Mouse (Mus musculus) lung, adult 2 months (tissue): ENCODE data around the gene Pptc7. TPM values are rescaled to one million over a fixed set of nuclear protein-coding genes. Genes with fewer than 3 reads are reported as not detected.

ENCODE experiments used
- DNase-seq: peaks from one replicate; pipeline ENCODE4 v3.0.0; 2022
- H3K4me1 ChIP-seq: fragments of 200-500 bp; 2 replicates; pipeline ENCODE4 v1.6.1; 2011; ENCODE audit warnings: low read length; ENCODE audit not compliant: control insufficient read depth, insufficient read depth
- H3K4me3 ChIP-seq: fragments of 200-500 bp; replicated peaks from 2 replicates; pipeline ENCODE3; 2011; ENCODE audit warnings: low read depth, mild to moderate bottlenecking, control low read depth, low read length; ENCODE audit errors: extremely low read depth
- CTCF ChIP-seq: fragments of 200-500 bp; IDR thresholded peaks from 2 replicates; pipeline ENCODE4 v1.5.1; 2011; ENCODE audit warnings: mild to moderate bottlenecking, low read length, control low read depth; ENCODE audit not compliant: insufficient read depth
- POLR2A ChIP-seq: fragments of 200-500 bp; IDR thresholded peaks from 2 replicates; pipeline ENCODE4 v1.6.1; 2011; ENCODE audit warnings: low read depth, mild to moderate bottlenecking, control low read depth, low read length, borderline replicate concordance; ENCODE audit errors: extremely low read depth
- WGBS: fragments of 180-500 bp; shearing (Covaris S2); methylation state at CpG from one replicate; pipeline ENCODE4 v1.1.7; 2018; 5-methylcytosine and 5-hydroxymethylcytosine counted together
- polyA plus RNA-seq: library from polyadenylated mRNA; depleted of rRNA; stranded (reverse); fragments of >200 nt; gene quantifications from 2 replicates; pipeline ENCODE4 v1.2.3, GENCODE M21; 2012; rRNA removed

Gene Pptc7
- polyA plus RNA-seq, result 30.4 and 35.3 TPM in 2 replicates

DNA sequence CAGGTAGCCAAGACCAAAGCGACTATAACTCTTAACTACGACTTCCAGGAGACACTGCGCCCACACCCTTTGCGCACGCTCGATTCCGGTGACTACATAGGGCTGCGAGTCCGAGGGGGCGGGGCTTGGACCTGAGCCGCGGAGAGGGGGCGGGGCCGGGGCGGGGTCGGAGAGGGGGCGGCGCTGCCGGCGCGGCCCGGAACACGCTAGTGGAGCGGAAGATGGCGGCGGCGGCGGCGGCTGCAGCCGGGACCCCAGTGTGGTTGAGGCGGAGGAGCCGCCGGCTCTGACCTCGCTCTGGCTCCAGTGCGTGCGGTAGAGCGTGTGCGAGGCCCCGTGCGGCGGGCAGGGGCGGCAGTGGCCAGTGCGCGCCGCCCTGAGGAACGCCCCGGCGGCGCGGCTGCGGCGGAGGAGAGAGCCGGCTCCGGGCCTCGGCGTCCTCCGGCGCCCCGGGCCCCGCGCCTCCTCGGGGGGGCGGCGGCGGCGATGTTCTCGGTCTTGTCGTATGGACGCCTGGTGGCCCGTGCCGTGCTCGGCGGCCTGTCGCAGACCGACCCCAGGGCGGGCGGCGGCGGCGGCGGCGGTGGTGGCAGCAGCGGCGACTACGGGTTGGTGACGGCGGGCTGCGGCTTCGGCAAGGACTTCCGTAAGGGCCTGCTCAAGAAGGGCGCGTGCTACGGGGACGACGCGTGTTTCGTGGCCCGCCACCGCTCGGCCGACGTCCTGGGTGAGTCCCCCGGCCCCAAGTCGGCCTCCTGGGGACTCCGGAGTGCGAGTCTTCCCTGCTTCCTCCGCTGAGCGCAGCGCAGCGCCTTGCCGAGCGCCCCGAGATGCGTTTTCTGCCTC, at the start of gene Pptc7:
Pptc7 (plus strand) TSS at position 183 of the 846 bp plus-strand sequence.
- WGBS, result under 1% methylated on average over 100 of the region's 114 CpGs
- TF ChIP-seq CTCF (no peak), POLR2A (peak; percentile 47; the same call in 1 of the 2 replicates)
- DNase-seq, result peak; percentile 79
- H3K4me1 ChIP-seq, result peaks cover 21% of the 10 kb centered on the region
- H3K4me3 ChIP-seq, result peak within 1 kb of the TSS; percentile 89

DNA sequence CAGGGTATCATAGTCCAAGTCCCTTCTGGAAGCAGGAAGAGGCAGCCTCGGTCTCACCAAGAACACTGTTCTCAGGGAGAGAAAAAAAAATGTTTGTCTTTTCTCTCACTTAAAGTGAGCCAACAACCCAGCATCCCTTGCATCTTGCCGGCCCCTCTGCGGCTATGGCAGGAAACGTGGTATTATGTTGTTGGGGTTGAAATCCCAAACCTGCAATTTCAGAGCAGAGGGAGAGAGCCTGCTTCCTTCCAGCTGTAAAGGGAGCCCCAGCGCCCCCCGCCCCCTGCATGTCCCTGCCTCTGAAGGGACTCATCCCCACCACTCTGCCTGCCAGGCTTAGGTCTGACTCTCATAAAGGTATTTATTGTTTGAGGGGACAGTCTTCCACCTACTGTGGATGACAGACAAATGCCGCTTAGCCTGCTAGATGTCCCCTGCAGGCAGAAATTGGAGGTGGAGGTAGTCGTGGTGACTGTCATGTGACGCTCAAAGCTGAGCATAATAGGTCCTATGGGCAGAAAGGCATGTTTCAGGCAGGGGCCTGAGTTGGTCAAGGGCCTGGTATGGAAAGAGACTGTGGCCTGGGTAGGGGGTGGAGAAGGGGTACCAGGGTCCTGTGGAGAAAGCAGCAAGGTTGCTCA, 48.8 kb upstream of the Pptc7 start:
- WGBS, result 34% methylated on average over 9 of the region's 9 CpGs
- Histone ChIP-seq H3K4me1 (no peaks in the 10 kb centered on the region), H3K4me3 (no peak overlapping the region)
- no peak for TF ChIP-seq POLR2A
- no peak for TF ChIP-seq CTCF
- DNase-seq, result no peak

DNA sequence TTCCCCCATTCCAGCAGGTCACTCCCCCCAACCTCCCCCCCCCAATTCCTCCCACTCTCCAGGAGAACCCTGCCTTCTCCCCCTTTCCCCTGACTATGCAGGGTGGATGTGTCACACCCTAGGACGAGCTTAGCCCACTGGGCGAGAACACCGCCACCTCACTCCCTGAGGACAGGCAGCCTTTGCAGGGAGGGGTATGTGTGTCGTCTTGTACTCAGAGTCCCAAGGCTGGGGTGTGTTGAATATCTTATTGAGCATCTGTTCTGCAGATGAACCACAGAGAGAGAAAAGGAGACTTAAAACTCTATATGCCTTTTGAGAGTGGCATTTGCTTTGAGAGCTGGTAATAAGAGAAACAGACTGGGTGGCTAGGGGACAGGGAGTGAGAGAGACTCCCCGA, 47.0 kb upstream of the Pptc7 start:
- H3K4me3 ChIP-seq, result no peak overlapping the region
- DNase-seq, result no peak
- TF ChIP-seq CTCF (no peak), POLR2A (no peak)
- no peaks in the 10 kb centered on the region for H3K4me1 ChIP-seq
- 84% methylated on average over 5 of the region's 5 CpGs for WGBS

GRCm38 (mm10) chr5:122239618-122240017, 44.5 kb upstream of the Pptc7 start:
- WGBS, result 76% methylated on average over 7 of the region's 7 CpGs
- no peak for DNase-seq
- Histone ChIP-seq H3K4me3 (no peak overlapping the region), H3K4me1 (0 out of 2 replicates have a peak, but pooled peaks cover 4% of the 10 kb centered on the region)
- TF ChIP-seq CTCF (no peak), POLR2A (no peak)

DNA sequence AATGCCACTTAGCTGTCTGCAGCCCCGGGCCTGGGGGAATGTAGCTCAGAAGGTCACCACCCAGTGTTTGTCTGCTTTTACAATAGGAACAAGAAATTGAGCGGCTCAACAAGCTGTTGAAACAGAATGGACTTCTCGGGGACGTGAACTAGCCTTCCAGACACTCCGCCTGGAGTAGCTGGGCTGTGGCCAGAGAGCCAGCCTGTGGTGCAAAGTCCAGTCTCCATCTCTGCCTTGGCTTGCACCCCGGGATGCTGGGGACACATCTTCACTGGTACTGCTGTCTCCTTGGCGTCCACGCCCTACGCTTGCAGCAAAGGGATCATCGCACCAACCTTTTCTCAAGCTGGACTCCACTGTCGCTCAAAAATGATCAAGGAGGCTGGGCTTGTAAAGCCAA, 43.6 kb upstream of the Pptc7 start:
- WGBS, result 90% methylated on average over 11 of the region's 11 CpGs
- Histone ChIP-seq H3K4me3 (no peak overlapping the region), H3K4me1 (0 out of 2 replicates have a peak, but pooled peaks cover 4% of the 10 kb centered on the region)
- TF ChIP-seq POLR2A (no peak), CTCF (no peak)
- DNase-seq, result no peak

GRCm38 (mm10) chr5:122240989-122241388, 43.2 kb upstream of the Pptc7 start:
- 95% methylated on average over 1 of the region's 1 CpGs for WGBS
- Histone ChIP-seq H3K4me1 (0 out of 2 replicates have a peak, but pooled peaks cover 4% of the 10 kb centered on the region), H3K4me3 (no peak overlapping the region)
- no peak for DNase-seq
- TF ChIP-seq POLR2A (no peak), CTCF (no peak)

DNA sequence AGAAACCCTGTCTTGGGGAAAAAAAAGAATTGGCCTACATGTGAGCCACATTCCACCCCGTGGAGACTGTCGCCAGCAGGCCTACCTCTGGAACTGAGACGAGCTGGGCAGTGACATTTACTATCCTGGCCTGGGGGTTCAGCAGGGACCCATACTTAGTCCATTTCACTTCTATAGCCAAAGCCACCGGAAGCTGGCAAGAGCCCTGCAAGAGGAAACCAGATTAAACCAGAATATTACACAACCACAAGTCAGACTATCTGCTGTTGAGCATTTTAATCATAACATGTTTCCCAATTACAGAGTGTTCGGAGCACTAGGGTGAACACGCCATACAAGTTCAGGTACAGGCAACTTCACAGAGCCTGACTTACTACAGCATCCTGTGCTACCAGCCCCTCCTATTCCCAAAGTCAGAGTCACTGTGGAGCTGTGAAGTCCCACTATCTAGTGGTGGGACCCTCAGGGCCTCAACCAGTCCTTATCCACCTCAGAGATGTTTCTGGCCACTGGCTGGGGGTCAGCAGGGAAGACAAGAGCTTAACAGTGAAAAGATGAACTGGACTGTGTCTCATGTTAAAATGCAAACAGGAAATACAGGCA, 41.5 kb upstream of the Pptc7 start:
- Histone ChIP-seq H3K4me1 (0 out of 2 replicates have a peak, but pooled peaks cover 4% of the 10 kb centered on the region), H3K4me3 (no peak overlapping the region)
- no peak for DNase-seq
- WGBS, result 70% methylated on average over 6 of the region's 6 CpGs
- no peak for TF ChIP-seq POLR2A

DNA sequence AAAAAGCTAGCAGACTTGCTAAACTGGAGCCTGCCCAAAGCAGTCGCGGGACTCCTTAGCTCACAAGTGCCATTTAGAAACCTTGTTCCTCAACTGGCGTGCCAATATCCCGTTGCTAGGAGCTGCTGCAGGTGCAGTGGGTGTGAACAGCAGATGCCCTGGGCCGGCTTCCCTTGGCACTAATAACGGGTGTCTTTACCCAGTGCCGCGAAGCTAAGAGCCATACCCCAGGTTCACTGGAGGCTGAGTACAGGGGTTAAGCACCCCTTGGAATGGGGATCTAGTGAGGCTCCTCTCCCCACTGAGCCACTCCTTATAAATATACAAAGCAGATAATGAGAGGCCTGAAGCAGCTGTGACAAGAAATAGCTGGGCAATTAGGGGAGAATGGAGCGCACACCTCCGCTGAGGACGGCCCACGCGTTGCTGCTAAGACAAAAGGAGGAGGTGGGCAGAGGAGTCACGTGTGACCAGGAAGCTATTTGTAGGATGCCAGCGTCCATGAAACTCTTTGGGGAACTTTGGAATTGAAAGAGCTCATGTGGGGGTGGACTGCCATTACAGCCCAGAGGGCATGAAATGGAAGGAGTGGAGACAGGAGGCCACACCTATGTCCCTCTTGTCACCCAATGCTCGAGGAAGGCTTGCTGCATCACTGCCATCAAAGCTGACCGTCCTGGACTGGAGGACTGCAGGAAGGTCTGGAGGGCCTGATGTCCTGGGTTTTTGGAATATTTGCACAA, 40.2 kb upstream of the Pptc7 start:
- no peak for DNase-seq
- no peak overlapping the region for H3K4me3 ChIP-seq
- no peak for TF ChIP-seq POLR2A
- no peak for TF ChIP-seq CTCF
- 76% methylated on average over 17 of the region's 17 CpGs for WGBS
- H3K4me1 ChIP-seq, result 0 out of 2 replicates have a peak, but pooled peaks cover 4% of the 10 kb centered on the region

- DNase-seq, result no peak
- Histone ChIP-seq H3K4me3 (no peak overlapping the region), H3K4me1 (0 out of 2 replicates have a peak, but pooled peaks cover 4% of the 10 kb centered on the region)
- TF ChIP-seq POLR2A (no peak), CTCF (no peak)
- 59% methylated on average over 3 of the region's 3 CpGs for WGBS
Measured at GRCm38 (mm10) chr5:122245186-122245585, 39.0 kb upstream of the Pptc7 start.
